Mouse (Mus musculus): Measurements from ENCODE around the gene Tmem132b. TPM values are rescaled to one million over a fixed set of nuclear protein-coding genes. Genes with fewer than 3 reads are reported as not detected.

The Tmem132b gene
- polyA plus RNA-seq, 1 experiment from 2014 or later: 0.21 TPM

DNA sequence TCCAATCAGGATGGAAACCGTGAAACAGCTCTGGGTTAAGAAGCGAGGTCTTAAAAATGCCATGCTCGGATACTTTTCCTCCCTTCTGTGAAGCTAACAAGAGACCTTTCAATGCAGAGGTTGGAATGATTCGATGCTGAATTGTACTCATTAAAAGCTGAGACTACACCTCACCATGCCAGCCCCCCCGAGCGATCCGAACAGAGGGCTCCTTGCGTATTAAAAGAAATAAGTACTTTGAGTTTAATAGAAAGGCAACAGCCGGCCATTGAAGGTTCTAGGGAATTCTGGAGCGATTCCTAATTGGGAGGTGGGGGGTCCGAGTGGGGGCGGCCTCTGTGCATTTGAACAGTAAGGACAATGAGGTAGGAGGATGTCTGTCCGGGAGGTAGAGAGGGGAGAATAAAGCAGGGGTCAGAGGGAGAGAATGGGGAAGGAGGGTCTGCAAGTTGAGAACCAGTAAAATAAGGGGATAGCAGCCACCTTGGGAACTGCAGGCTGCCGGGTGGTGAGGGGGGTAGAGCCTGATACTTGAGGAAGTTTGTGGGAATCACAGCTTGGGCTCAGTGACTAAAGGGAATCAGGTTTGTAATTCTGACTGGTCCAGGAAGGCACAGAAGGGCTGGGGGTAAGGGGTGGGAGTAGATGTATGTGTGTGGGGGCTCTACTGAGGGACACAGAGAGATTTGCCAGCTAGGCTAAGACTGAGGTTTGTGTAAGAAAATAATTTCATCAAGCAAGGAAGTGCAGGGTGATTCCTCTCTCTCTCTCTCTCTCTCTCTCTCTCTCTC lies 127.6 kb downstream of the Tmem132b start:
- H3K4me1 ChIP-seq (replicated peaks; ENCODE audit: control insufficient read depth, insufficient read depth): no peaks in the 10 kb centered on the region
- no peak overlapping the region for H3K4me2 ChIP-seq (replicated peaks; ENCODE audit: low read depth)
- no peaks in the 10 kb centered on the region for H3K9me3 ChIP-seq (ENCODE audit: control insufficient read depth, low read length)
- H3K36me3 ChIP-seq (ENCODE audit: control insufficient read depth, insufficient read depth, low read length): no peaks in the 10 kb centered on the region
- H3K9ac ChIP-seq (ENCODE audit: low read length): no peak overlapping the region
- 66% methylated on average over 14 of the region's 14 CpGs for WGBS
- ATAC-seq (ENCODE audit: low FRiP score, low TSS enrichment): no peak
- no peak overlapping the region for H3K4me3 ChIP-seq (ENCODE audit: low read depth, low read length)
- H3K27ac ChIP-seq (replicated peaks): no peak overlapping the region
- H3K27me3 ChIP-seq (ENCODE audit: control insufficient read depth, insufficient read depth, low read length): no peaks in the 10 kb centered on the region
- no peak for DNase-seq (ENCODE audit: low spot score)
- no peak for TF ChIP-seq CTCF (IDR thresholded peaks at IDR 0.05; ENCODE audit: low read depth)
- TF ChIP-seq EP300 (optimal IDR thresholded peaks at IDR 0.05): no peak

DNA sequence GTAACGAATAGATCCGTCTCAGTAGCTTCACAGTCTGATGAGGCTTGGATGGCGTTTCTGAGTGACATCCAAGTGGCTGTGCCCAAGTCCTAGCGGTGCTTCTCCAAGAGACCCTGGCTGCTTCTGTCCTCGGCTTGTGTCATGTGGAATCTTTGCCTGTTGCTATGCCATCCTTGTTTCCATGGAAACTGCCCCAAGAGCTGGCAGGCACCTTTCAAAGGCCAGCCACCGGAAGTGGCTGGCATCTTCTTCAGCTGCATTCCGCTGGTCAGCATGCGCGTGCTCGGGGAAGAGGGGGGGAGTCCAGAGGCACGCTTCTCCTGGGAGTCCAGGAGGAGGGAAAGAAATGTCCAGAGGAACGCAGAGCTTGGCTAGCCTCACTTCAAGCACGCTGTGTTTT lies 144.0 kb downstream of the Tmem132b start:
- TF ChIP-seq CTCF (IDR thresholded peaks at IDR 0.05; ENCODE audit: low read depth) (no peak), EP300 (optimal IDR thresholded peaks at IDR 0.05) (no peak)
- ATAC-seq (ENCODE audit: low FRiP score, low TSS enrichment) (no peak), DNase-seq (ENCODE audit: low spot score) (no peak)
- WGBS: 49% methylated on average over 13 of the region's 13 CpGs
- Histone ChIP-seq H3K9me3 (ENCODE audit: control insufficient read depth, low read length) (no peaks in the 10 kb centered on the region), H3K9ac (ENCODE audit: low read length) (no peak overlapping the region), H3K27me3 (ENCODE audit: control insufficient read depth, insufficient read depth, low read length) (no peaks in the 10 kb centered on the region), H3K4me3 (ENCODE audit: low read depth, low read length) (no peak overlapping the region), H3K27ac (replicated peaks) (no peak overlapping the region), H3K36me3 (ENCODE audit: control insufficient read depth, insufficient read depth, low read length) (no peaks in the 10 kb centered on the region), H3K4me1 (replicated peaks; ENCODE audit: control insufficient read depth, insufficient read depth) (no peaks in the 10 kb centered on the region), H3K4me2 (replicated peaks; ENCODE audit: low read depth) (no peak overlapping the region)

DNA sequence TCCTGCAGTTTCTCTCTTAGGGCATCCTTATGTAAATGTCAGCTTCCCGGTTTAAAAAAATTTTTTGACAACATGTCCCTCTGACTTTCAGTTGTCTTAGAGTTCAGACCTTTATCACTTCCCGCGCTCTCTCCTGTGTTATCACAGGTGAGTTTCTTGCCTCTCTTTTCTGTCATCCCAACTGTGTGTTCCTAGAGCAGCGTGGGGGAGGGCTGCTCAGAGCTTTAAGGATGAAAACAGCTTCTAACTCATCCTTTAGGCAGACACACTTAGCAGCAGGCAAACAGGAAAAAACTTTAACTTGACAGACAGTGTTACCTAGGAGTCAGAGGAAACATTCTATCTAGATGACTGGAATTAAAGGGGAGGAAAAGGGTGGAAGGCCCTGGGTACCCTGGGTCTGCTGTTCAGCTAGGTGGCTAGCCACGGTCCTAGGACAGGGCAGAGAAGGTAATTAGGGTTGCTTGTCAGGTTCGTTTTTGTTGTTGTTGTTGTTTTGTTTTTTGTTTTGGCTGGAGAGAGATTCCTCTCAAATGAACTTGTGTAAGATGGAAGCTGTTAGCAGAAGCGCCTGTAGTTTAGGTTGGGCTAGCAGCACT lies 144.6 kb downstream of the Tmem132b start:
- Histone ChIP-seq H3K4me3 (ENCODE audit: low read depth, low read length) (no peak overlapping the region), H3K9me3 (ENCODE audit: control insufficient read depth, low read length) (no peaks in the 10 kb centered on the region), H3K9ac (ENCODE audit: low read length) (no peak overlapping the region), H3K36me3 (ENCODE audit: control insufficient read depth, insufficient read depth, low read length) (no peaks in the 10 kb centered on the region), H3K27me3 (ENCODE audit: control insufficient read depth, insufficient read depth, low read length) (no peaks in the 10 kb centered on the region), H3K4me2 (replicated peaks; ENCODE audit: low read depth) (no peak overlapping the region), H3K27ac (replicated peaks) (no peak overlapping the region), H3K4me1 (replicated peaks; ENCODE audit: control insufficient read depth, insufficient read depth) (no peaks in the 10 kb centered on the region)
- 61% methylated on average over 7 of the region's 7 CpGs for WGBS
- no peak for DNase-seq (ENCODE audit: low spot score)
- TF ChIP-seq CTCF (IDR thresholded peaks at IDR 0.05; ENCODE audit: low read depth) (no peak), EP300 (optimal IDR thresholded peaks at IDR 0.05) (no peak)
- no peak for ATAC-seq (ENCODE audit: low FRiP score, low TSS enrichment)

DNA sequence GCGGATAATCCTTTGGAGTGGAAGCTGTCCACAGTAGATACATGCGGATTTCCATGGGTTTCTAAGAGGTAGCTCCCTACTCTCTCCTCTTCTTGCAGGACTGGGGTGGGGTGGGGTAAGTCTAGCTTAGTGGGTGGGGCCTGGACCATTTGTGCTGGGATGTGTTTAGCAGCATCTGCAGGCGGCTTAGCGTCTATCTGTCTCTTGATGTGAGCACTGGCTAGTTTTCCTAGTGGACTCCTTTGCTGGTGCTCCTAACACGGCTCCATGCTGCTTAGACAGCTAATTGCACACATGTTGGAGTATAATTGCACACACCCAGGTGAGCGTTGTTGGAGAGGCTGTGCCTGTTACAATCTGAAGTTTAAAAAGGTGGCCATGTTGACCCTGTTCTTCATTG lies 149.3 kb downstream of the Tmem132b start:
- DNase-seq (ENCODE audit: low spot score) (no peak), ATAC-seq (ENCODE audit: low FRiP score, low TSS enrichment) (no peak)
- H3K4me2 ChIP-seq (replicated peaks; ENCODE audit: low read depth): no peak overlapping the region
- TF ChIP-seq CTCF (IDR thresholded peaks at IDR 0.05; ENCODE audit: low read depth) (no peak), EP300 (optimal IDR thresholded peaks at IDR 0.05) (no peak)
- WGBS: 87% methylated on average over 6 of the region's 6 CpGs
- H3K9me3 ChIP-seq (ENCODE audit: control insufficient read depth, low read length): no peaks in the 10 kb centered on the region
- H3K27me3 ChIP-seq (ENCODE audit: control insufficient read depth, insufficient read depth, low read length): no peaks in the 10 kb centered on the region
- no peaks in the 10 kb centered on the region for H3K36me3 ChIP-seq (ENCODE audit: control insufficient read depth, insufficient read depth, low read length)
- H3K27ac ChIP-seq (replicated peaks): no peak overlapping the region
- H3K4me1 ChIP-seq (replicated peaks; ENCODE audit: control insufficient read depth, insufficient read depth): no peaks in the 10 kb centered on the region
- H3K9ac ChIP-seq (ENCODE audit: low read length): no peak overlapping the region
- H3K4me3 ChIP-seq (ENCODE audit: low read depth, low read length): no peak overlapping the region

DNA sequence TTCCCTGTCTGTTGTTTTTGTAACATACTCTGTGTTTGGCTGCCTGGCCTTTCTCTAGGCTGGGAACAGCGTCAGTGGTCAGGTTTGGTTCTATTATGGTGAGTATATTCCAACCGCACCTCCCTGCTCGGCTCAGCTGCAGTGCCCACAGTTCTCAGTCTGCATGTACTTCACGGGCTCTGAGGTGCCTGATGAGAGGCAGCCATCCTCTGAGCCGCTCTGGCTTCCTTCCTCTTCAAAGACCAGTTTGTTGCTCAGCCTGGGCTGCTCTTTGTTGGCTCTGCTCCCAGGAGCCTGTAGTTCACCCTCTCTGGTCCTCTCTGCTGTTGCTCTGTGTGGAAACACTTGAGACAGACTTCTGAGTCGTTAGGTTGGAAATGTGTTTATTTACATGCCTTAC lies 151.9 kb downstream of the Tmem132b start:
- no peak overlapping the region for H3K27ac ChIP-seq (replicated peaks)
- no peak for DNase-seq (ENCODE audit: low spot score)
- no peak for ATAC-seq (ENCODE audit: low FRiP score, low TSS enrichment)
- no peak overlapping the region for H3K4me2 ChIP-seq (replicated peaks; ENCODE audit: low read depth)
- no peak overlapping the region for H3K4me3 ChIP-seq (ENCODE audit: low read depth, low read length)
- H3K4me1 ChIP-seq (replicated peaks; ENCODE audit: control insufficient read depth, insufficient read depth): no peaks in the 10 kb centered on the region
- no peaks in the 10 kb centered on the region for H3K9me3 ChIP-seq (ENCODE audit: control insufficient read depth, low read length)
- H3K9ac ChIP-seq (ENCODE audit: low read length): no peak overlapping the region
- TF ChIP-seq EP300 (optimal IDR thresholded peaks at IDR 0.05): no peak
- TF ChIP-seq CTCF (IDR thresholded peaks at IDR 0.05; ENCODE audit: low read depth): no peak
- no peaks in the 10 kb centered on the region for H3K36me3 ChIP-seq (ENCODE audit: control insufficient read depth, insufficient read depth, low read length)
- H3K27me3 ChIP-seq (ENCODE audit: control insufficient read depth, insufficient read depth, low read length): no peaks in the 10 kb centered on the region
- WGBS: 67% methylated on average over 6 of the region's 6 CpGs

DNA sequence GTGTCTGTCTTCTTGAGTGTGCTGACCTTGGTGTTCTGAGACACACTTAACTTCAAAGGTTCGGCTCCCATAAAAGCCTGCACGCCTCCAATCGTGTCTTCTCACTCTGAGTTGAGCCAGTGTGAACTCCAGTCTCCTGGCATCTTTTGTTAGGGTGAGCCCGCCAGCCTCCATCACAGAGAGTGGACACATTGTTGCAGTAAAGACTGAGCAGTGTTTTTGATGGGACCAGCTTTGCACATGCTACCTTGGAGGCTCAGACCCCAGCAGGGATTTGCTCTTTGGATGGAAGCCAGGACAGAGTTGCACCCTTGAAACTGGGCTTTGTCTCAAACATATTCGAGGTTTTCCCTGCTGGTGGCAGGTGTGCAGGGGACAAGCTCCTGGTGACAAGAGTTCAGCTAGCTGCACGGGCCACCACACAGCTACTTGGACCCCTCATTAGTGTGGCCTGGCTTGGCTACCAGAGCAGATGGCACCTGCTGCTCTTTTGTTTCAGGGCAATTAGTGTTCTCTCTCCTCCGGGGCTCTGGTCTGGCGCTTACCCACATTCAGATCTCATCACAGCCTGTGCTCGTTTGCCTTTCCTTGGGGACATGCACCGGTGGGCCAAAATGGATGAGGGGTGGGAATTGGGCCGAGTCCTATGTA lies 154.2 kb downstream of the Tmem132b start:
- H3K9ac ChIP-seq (ENCODE audit: low read length): no peak overlapping the region
- H3K4me3 ChIP-seq (ENCODE audit: low read depth, low read length): no peak overlapping the region
- 78% methylated on average over 11 of the region's 11 CpGs for WGBS
- no peaks in the 10 kb centered on the region for H3K9me3 ChIP-seq (ENCODE audit: control insufficient read depth, low read length)
- DNase-seq (ENCODE audit: low spot score) (no peak), ATAC-seq (ENCODE audit: low FRiP score, low TSS enrichment) (no peak)
- H3K4me2 ChIP-seq (replicated peaks; ENCODE audit: low read depth): no peak overlapping the region
- H3K27ac ChIP-seq (replicated peaks): no peak overlapping the region
- TF ChIP-seq EP300 (optimal IDR thresholded peaks at IDR 0.05) (no peak), CTCF (IDR thresholded peaks at IDR 0.05; ENCODE audit: low read depth) (no peak)
- H3K4me1 ChIP-seq (replicated peaks; ENCODE audit: control insufficient read depth, insufficient read depth): no peaks in the 10 kb centered on the region
- H3K27me3 ChIP-seq (ENCODE audit: control insufficient read depth, insufficient read depth, low read length): no peaks in the 10 kb centered on the region
- H3K36me3 ChIP-seq (ENCODE audit: control insufficient read depth, insufficient read depth, low read length): no peaks in the 10 kb centered on the region

Data from stomach, postnatal 0 days (tissue).